Mouse (Mus musculus) CH12.LX (cell line): ENCODE data around the gene Map4k4. TPM values are rescaled to one million over a fixed set of nuclear protein-coding genes. Genes with fewer than 3 reads are reported as not detected.

Experiments used
- DNase-seq: peaks from one replicate; pipeline ENCODE4 v3.0.0-alpha.2; 2013; ENCODE audit errors: extremely low read depth
- H3K27ac ChIP-seq: 2 replicates; pipeline ENCODE4 v1.5.1; 2012; ENCODE audit warnings: low read depth, mild to moderate bottlenecking, control low read depth, moderate library complexity; ENCODE audit not compliant: insufficient read depth
- H3K27me3 ChIP-seq: replicated peaks from 2 replicates; pipeline ENCODE3; 2012; ENCODE audit warnings: inconsistent platforms
- H3K36me3 ChIP-seq, 2 experiments: replicated peaks in 1 of 2; 2 replicates each; pipeline versions ENCODE3 to v1.6.1; 2012; ENCODE audit warnings: inconsistent platforms in 1 of 2, low read length in 1 of 2, mild to moderate bottlenecking in 1 of 2, mixed read lengths in 1 of 2, moderate library complexity in 1 of 2; ENCODE audit not compliant: control insufficient read depth in 1 of 2, insufficient read depth in 1 of 2
- H3K4me1 ChIP-seq, 2 experiments: 2 replicates each; pipeline ENCODE4 v1.6.1; 2012; ENCODE audit warnings: inconsistent platforms in 1 of 2, moderate library complexity in 1 of 2; ENCODE audit not compliant: insufficient read depth in 2 of 2, control insufficient read depth in 1 of 2
- H3K4me2 ChIP-seq: 2 replicates; pipeline ENCODE4 v1.6.1; 2012; ENCODE audit warnings: low read depth, mild to moderate bottlenecking, control low read depth; ENCODE audit not compliant: poor library complexity, insufficient read depth, severe bottlenecking
- H3K4me3 ChIP-seq, 3 experiments: fragments of 150-350 bp in 1 of 3; sonication (generic) in 1 of 3; replicated peaks in 1 of 3; 2 replicates each; pipeline versions ENCODE3 to v1.5.1; 2011 to 2012; ENCODE audit warnings: low read depth in 2 of 3, low read length in 2 of 3, mild to moderate bottlenecking in 2 of 3, moderate library complexity in 2 of 3, control low read depth in 1 of 3, improper control_type of control experiment in 1 of 3, inconsistent platforms in 1 of 3, mixed read lengths in 1 of 3; ENCODE audit not compliant: poor library complexity in 1 of 3
- H3K79me2 ChIP-seq: replicated peaks from 2 replicates; pipeline ENCODE4 v1.6.1; 2012; ENCODE audit warnings: mild to moderate bottlenecking, moderate library complexity; ENCODE audit not compliant: control insufficient read depth, poor library complexity, insufficient read depth, severe bottlenecking; ENCODE audit errors: extremely low read depth
- H3K9ac ChIP-seq: 2 replicates; pipeline ENCODE4 v1.6.1; 2012; ENCODE audit warnings: low read depth, mild to moderate bottlenecking, control low read depth, moderate library complexity; ENCODE audit not compliant: insufficient read depth
- H3K9me3 ChIP-seq: replicated peaks from 2 replicates; pipeline ENCODE3; 2012; ENCODE audit warnings: low read length, inconsistent platforms, mixed read lengths
- BHLHE40 ChIP-seq: IDR thresholded peaks from 2 replicates; pipeline ENCODE4 v1.6.1; 2011; ENCODE audit warnings: mild to moderate bottlenecking, low read depth, low read length, improper control_type of control experiment
- CHD1 ChIP-seq: IDR thresholded peaks from 2 replicates; pipeline ENCODE4 v1.6.1; 2012; ENCODE audit warnings: low read depth, low read length, improper control_type of control experiment, inconsistent platforms
- CTCF ChIP-seq, 2 experiments: IDR thresholded peaks in 1 of 2; conservative IDR thresholded peaks in 1 of 2; 2 replicates each; pipeline ENCODE4 v1.5.1; 2011 to 2012; ENCODE audit warnings: low read depth in 2 of 2, low read length in 2 of 2, improper control_type of control experiment in 1 of 2, inconsistent platforms in 1 of 2, mild to moderate bottlenecking in 1 of 2, moderate library complexity in 1 of 2
- E2F4 ChIP-seq: IDR thresholded peaks from 2 replicates; pipeline ENCODE4 v1.6.1; 2011; ENCODE audit warnings: low read depth, low read length, improper control_type of control experiment; ENCODE audit not compliant: insufficient replicate concordance
- ELF1 ChIP-seq: IDR thresholded peaks from 2 replicates; pipeline ENCODE4 v1.6.1; 2014; ENCODE audit warnings: low read depth, mild to moderate bottlenecking, inconsistent platforms, low read length, improper control_type of control experiment
- GABPA ChIP-seq: IDR thresholded peaks from 2 replicates; pipeline ENCODE4 v1.6.1; 2012; ENCODE audit warnings: low read depth, low read length, improper control_type of control experiment, inconsistent platforms; ENCODE audit not compliant: insufficient replicate concordance
- HCFC1 ChIP-seq: IDR thresholded peaks from 2 replicates; pipeline ENCODE4 v1.6.1; 2012; ENCODE audit warnings: low read depth, mild to moderate bottlenecking, inconsistent platforms, low read length, improper control_type of control experiment
- JUN ChIP-seq: IDR thresholded peaks from 2 replicates; pipeline ENCODE4 v1.6.1; 2011; ENCODE audit warnings: low read depth, mild to moderate bottlenecking, low read length, improper control_type of control experiment, moderate library complexity; ENCODE audit not compliant: insufficient read depth
- JUND ChIP-seq: conservative IDR thresholded peaks from 2 replicates; pipeline ENCODE4 v1.6.1; 2011; ENCODE audit warnings: low read depth, low read length, improper control_type of control experiment
- KAT2A ChIP-seq: IDR thresholded peaks from 2 replicates; pipeline ENCODE4 v1.6.1; 2012; ENCODE audit warnings: low read length, improper control_type of control experiment, inconsistent platforms; ENCODE audit not compliant: insufficient replicate concordance
- MAZ ChIP-seq: IDR thresholded peaks from 2 replicates; pipeline ENCODE4 v1.6.1; 2012; ENCODE audit warnings: low read depth, mild to moderate bottlenecking, inconsistent platforms, low read length, improper control_type of control experiment, moderate library complexity
- MEF2A ChIP-seq: IDR thresholded peaks from 2 replicates; pipeline ENCODE4 v1.6.1; 2014; ENCODE audit warnings: low read depth, mild to moderate bottlenecking, inconsistent platforms, low read length, improper control_type of control experiment, borderline replicate concordance
- MYC ChIP-seq: IDR thresholded peaks from 2 replicates; pipeline ENCODE4 v1.6.1; 2011; ENCODE audit warnings: low read depth, mild to moderate bottlenecking, improper control_type of control experiment, low read length
- NELFE ChIP-seq: IDR thresholded peaks from 2 replicates; pipeline ENCODE4 v1.6.1; 2011; ENCODE audit warnings: low read depth, low read length, improper control_type of control experiment
- POLR2A ChIP-seq: IDR thresholded peaks from 2 replicates; pipeline ENCODE4 v1.6.1; 2011; ENCODE audit warnings: low read depth, mild to moderate bottlenecking, improper control_type of control experiment, low read length
- POLR2AphosphoS2 ChIP-seq: IDR thresholded peaks from 2 replicates; pipeline ENCODE4 v1.6.1; 2011; ENCODE audit warnings: low read depth, low read length, improper control_type of control experiment
- RCOR1 ChIP-seq: conservative IDR thresholded peaks from 2 replicates; pipeline ENCODE4 v1.6.1; 2012; ENCODE audit warnings: low read depth, mild to moderate bottlenecking, inconsistent platforms, low read length, improper control_type of control experiment
- SMC3 ChIP-seq: IDR thresholded peaks from 2 replicates; pipeline ENCODE4 v1.6.1; 2011; ENCODE audit warnings: low read depth, low read length, improper control_type of control experiment
- TBP ChIP-seq: conservative IDR thresholded peaks from 2 replicates; pipeline ENCODE4 v1.6.1; 2011; ENCODE audit warnings: low read depth, low read length, improper control_type of control experiment
- TCF12 ChIP-seq: IDR thresholded peaks from 2 replicates; pipeline ENCODE4 v1.6.1; 2014; ENCODE audit warnings: low read depth, mild to moderate bottlenecking, inconsistent platforms, low read length, improper control_type of control experiment
- ZC3H11A ChIP-seq: IDR thresholded peaks from 2 replicates; pipeline ENCODE4 v1.6.1; 2012; ENCODE audit warnings: low read depth, mild to moderate bottlenecking, inconsistent platforms, low read length, improper control_type of control experiment
- dilution Hi-C: fragments of 300-500 bp; cut with MboI; formaldehyde crosslinking; loops from 2 replicates; pipeline ENCODE4 v1.14.3; 2020; ENCODE audit warnings: low sequenced_read_pairs; ENCODE audit not compliant: extremely low pct_unique_long_range_greater_than_20kb, extremely low pct_ligation_motif_present
- in situ Hi-C: fragments of 300-500 bp; cut with MboI; formaldehyde crosslinking; loops from 3 replicates; pipeline ENCODE4 v1.14.3; 2019; ENCODE audit warnings: low sequenced_read_pairs, low pct_ligation_motif_present, low pct_unique_long_range_greater_than_20kb, mixed read lengths
- polyA plus RNA-seq: library from polyadenylated mRNA; unstranded; fragments of >175 nt; gene quantifications from 2 replicates; pipeline ENCODE4 v1.2.1, GENCODE M21; 2012; ENCODE audit warnings: low read depth; ENCODE audit not compliant: insufficient read length
- total RNA-seq, 2 experiments: library from RNA; depleted of rRNA; stranded (reverse); fragments of 300-350 nt in 1 of 2; fragments of >200 nt in 1 of 2; gene quantifications; 2 replicates each; pipeline ENCODE4 v1.2.3; 2012 to 2014

Gene Map4k4
- total and polyA plus RNA-seq, 3 experiments = 21.8 to 46.3 (median 41.0) TPM

DNA sequence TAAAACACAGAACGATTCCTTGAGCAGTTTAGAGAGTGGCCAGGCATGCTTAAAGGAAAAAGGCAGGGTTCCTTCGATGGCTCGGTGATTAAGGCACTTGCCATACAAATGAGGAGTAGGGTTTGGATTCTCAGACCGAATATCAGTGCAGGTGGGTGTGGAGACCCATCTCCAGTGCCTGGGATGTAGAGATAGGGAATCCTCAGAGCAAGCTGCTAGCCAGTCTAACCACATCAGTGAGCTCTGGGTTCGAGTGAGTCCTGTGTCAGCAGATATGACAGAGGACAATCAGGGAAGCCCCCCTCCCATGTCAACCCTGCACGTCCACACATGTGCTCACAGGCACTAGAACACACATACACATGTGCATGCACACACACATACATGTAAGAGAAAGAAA, 44.8 kb upstream of the Map4k4 start:
- peaks cover 3 to 11% of the 10 kb centered on the region in 2 experiments; a peak in 2 of 4 replicates for H3K4me1 ChIP-seq
- H3K27me3 ChIP-seq = no peaks in the 10 kb centered on the region
- no peak overlapping the region for H3K9ac ChIP-seq
- dilution Hi-C loops = no loop called here
- H3K9me3 ChIP-seq = no peaks in the 10 kb centered on the region
- TF ChIP-seq KAT2A (no peak), MEF2A (no peak), TBP (no peak), JUN (no peak), CHD1 (no peak)
- TF ChIP-seq, all 38 proteins: peak for 0
- Histone ChIP-seq H3K4me2 (no peak overlapping the region), H3K36me3 (no peaks in the 10 kb centered on the region), H3K79me2 (no peaks in the 10 kb centered on the region), H3K4me3 (no peak overlapping the region), H3K27ac (no peak overlapping the region)
- no peak for DNase-seq
- in situ Hi-C loops = no loop called here

DNA sequence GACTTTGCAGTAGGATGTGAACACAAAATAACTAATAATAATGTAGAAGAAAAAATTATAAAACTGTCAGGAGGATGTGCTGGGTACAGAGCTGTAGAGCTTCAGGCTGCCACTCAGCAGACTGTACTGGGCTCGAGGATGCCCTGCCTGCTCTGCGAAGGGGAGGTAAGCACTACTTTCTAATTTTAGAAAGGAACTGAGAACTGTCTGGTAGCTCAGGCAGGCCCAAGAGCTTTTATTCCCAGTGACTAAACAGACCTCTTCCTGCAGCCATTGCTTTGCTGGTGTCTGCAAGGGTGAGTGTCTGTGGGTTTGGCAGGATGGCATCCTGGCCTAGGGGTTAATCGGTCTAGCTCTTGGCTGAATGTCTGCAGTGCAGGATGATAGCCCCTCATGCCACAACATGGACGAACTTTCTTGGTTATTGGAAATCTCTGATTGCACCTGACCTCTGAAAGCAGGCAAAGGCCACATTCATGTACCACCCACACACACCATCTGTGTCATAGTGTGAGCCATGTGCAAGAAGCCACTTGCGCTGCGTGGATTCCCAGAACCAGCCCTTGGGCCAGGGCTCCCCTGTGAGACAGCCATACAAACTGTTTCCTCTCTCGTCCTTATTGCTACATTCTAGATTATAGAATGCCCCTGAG, 43.8 kb upstream of the Map4k4 start:
- Histone ChIP-seq H3K9ac (no peak overlapping the region), H3K9me3 (no peaks in the 10 kb centered on the region), H3K4me3 (no peak overlapping the region), H3K27me3 (no peaks in the 10 kb centered on the region), H3K79me2 (no peaks in the 10 kb centered on the region), H3K36me3 (no peaks in the 10 kb centered on the region), H3K27ac (no peak overlapping the region), H3K4me1 (peaks cover 3 to 4% of the 10 kb centered on the region in 2 experiments; a peak in 1 of 4 replicates), H3K4me2 (no peak overlapping the region)
- DNase-seq = no peak
- dilution Hi-C loops (no loop called here), in situ Hi-C loops (no loop called here)
- TF ChIP-seq GABPA (no peak), MYC (no peak), TCF12 (no peak), ELF1 (no peak), RCOR1 (no peak), MAZ (no peak), HCFC1 (no peak), POLR2A (no peak), JUN (no peak), CTCF (conservative IDR thresholded peaks at IDR 0.05 in 1 of 2, IDR thresholded peaks at IDR 0.05 in 1 of 2; ENCODE audit: low read depth in 2 of 2, low read length in 2 of 2) (no peak), JUND (no peak), SMC3 (no peak), CHD1 (no peak), BHLHE40 (no peak), NELFE (no peak), POLR2AphosphoS2 (no peak), E2F4 (no peak), ZC3H11A (no peak)
